Mouse (Mus musculus) A20 (cell line): ENCODE data around the gene Prss50.

Experiments used
- DNase-seq: peaks from one replicate; pipeline ENCODE4 v3.0.0-alpha.2; 2011; ENCODE audit warnings: low read depth, low spot score

The Prss50 gene

GRCm38 (mm10) chr9:110874660-110875191 is 17.0 kb downstream of the Prss50 start:
- DNase-seq: no peak

- DNase-seq: no peak
These were observed 17.5 kb downstream of the Prss50 start for GRCm38 (mm10) chr9:110875288-110875695.

- no peak for DNase-seq
These were observed 19.6 kb downstream of the Prss50 start for GRCm38 (mm10) chr9:110877353-110877752.

GRCm38 (mm10) chr9:110877888-110878287 is 20.1 kb downstream of the Prss50 start:
- DNase-seq: no peak

GRCm38 (mm10) chr9:110879191-110879920 is 21.6 kb downstream of the Prss50 start, which contains the start of gene Als2cl:
TSS of gene Als2cl (plus strand) at chr9:110879870.
- no peak for DNase-seq

- DNase-seq: no peak
These were observed 22.3 kb downstream of the Prss50 start, which contains the start of gene Tmie for GRCm38 (mm10) chr9:110879998-110880561. TSS of gene Tmie (minus strand) at chr9:110880113.

- no peak for DNase-seq
These were observed 23.0 kb downstream of the Prss50 start for GRCm38 (mm10) chr9:110880772-110881171.

- DNase-seq: no peak
These were observed 24.2 kb downstream of the Prss50 start for GRCm38 (mm10) chr9:110881953-110882352.

- peak; percentile 13 for DNase-seq
These were observed 29.9 kb downstream of the Prss50 start for GRCm38 (mm10) chr9:110887388-110888303.

- DNase-seq: no peak
These were observed 31.2 kb downstream of the Prss50 start for GRCm38 (mm10) chr9:110888935-110889334.

- peak; percentile 26 for DNase-seq
These were observed 32.4 kb downstream of the Prss50 start for GRCm38 (mm10) chr9:110890026-110890783.

GRCm38 (mm10) chr9:110891077-110891828 is 33.5 kb downstream of the Prss50 start:
- no peak for DNase-seq

GRCm38 (mm10) chr9:110892552-110892951 is 34.8 kb downstream of the Prss50 start:
- DNase-seq: no peak

GRCm38 (mm10) chr9:110893429-110893828 is 35.7 kb downstream of the Prss50 start:
- DNase-seq: no peak

- DNase-seq: peak; percentile 10
These were observed 37.7 kb downstream of the Prss50 start for GRCm38 (mm10) chr9:110895507-110895906.

- no peak for DNase-seq
These were observed 38.2 kb downstream of the Prss50 start for GRCm38 (mm10) chr9:110895994-110896393.

GRCm38 (mm10) chr9:110896595-110896994 is 38.8 kb downstream of the Prss50 start:
- DNase-seq: no peak

- no peak for DNase-seq
These were observed 41.8 kb downstream of the Prss50 start for GRCm38 (mm10) chr9:110899451-110900008.

GRCm38 (mm10) chr9:110901204-110901603 is 43.4 kb downstream of the Prss50 start:
- DNase-seq: no peak

- DNase-seq: no peak
These were observed 44.5 kb downstream of the Prss50 start for GRCm38 (mm10) chr9:110902271-110902670.
